Mouse (Mus musculus): ENCODE results near the gene Hjurp. TPM values are rescaled to one million over a fixed set of nuclear protein-coding genes. Genes with fewer than 3 reads are reported as not detected.

Gene Hjurp
- polyA plus RNA-seq (2015; fragmentation: Nextera tagmentation; extraction: Ambion mirVana), result 21.9 and 26.0 TPM in 2 replicates

DNA sequence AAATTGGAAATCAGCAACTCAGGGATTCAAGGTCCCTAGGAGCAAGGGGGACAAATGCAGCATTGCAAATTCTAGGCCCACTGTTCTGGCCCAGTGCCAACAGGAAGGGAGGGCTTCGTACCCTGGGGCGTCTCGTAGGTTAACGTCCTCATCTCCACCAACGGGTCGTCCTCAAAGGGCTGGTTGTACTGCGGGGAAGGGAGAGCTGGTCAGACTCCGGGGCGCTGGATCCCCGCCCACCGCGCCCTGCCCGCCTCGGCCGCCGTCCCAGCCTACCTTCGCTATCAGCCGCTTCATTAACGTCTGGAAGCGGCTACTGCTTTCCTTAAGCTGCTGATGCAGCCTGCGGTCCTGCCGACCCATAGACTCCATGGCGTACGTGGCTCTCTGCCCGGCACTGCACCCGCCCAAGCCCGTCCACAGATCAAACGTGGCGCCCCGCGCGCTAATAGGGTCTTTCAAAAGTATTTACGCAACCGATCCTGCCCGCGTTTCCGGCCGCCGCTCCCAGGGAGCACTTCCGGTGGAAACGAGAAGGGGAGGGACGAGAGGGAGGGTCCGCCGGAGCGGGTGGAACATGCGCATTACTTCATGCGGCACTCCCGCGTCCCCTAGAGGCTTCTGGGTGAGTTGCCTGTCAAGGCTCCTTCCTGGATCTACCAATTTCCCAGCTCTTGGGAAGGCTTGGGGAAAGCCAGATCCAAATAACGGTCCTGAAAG, at the start of gene Hjurp, which contains the start of gene Trpm8:
Gene Hjurp, minus strand, starts transcription at position 536 of the 720 bp plus-strand sequence.
Gene Trpm8, plus strand, starts transcription at position 564 of the 720 bp plus-strand sequence.
- Histone ChIP-seq H3K27me3 (replicated peaks; ENCODE audit: insufficient read depth, low read length) (no peaks in the 10 kb centered on the region), H3K4me3 (ENCODE audit: low read depth, low read length) (peak within 1 kb of the TSS; percentile 65), H3K27ac (ENCODE audit: low read length) (peak within 1 kb of the TSS; percentile 57), H3K9me3 (ENCODE audit: low read length) (no peaks in the 10 kb centered on the region), H3K4me2 (replicated peaks; ENCODE audit: low read depth, low read length) (peak within 1 kb of the TSS; percentile 68), H3K4me1 (ENCODE audit: insufficient read depth, low read depth, low read length) (peaks cover 16% of the 10 kb centered on the region; the same call in 1 of the 2 replicates), H3K36me3 (ENCODE audit: insufficient read depth, low read length) (peaks cover 6% of the 10 kb centered on the region; the same call in 1 of the 2 replicates), H3K9ac (replicated peaks; ENCODE audit: low read depth) (peak within 1 kb of the TSS; percentile 50)
- TF ChIP-seq EP300 (IDR thresholded peaks at IDR 0.05), result no peak
- peak; percentile 100 for TF ChIP-seq CTCF (IDR thresholded peaks at IDR 0.05)
- 2% methylated on average over 50 of the region's 50 CpGs for WGBS
- DNase-seq (ENCODE audit: low spot score) (peak; percentile 100), ATAC-seq (peak; percentile 96)

DNA sequence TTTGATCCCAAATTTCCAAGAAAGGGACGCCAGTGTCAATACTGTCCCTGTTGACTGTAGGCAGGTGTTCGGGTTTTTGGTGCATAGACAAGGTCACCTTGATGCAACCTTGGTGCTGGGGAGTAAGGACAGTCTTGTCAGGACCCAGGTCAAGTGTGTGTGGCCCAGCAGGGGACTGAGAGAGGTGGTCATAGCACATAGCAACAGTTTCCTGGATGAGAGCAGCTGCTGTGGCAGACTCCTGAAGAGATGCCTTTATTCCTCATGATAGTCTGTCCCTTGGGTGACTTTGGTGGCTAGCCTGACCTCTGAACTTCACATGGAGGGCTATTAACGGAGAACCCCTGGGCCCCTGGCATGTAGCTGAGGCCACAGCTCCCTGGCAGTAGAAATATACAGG, 45.7 kb upstream of the Hjurp start:
- no peak overlapping the region for H3K27ac ChIP-seq (ENCODE audit: low read length)
- H3K9ac ChIP-seq (replicated peaks; ENCODE audit: low read depth), result no peak overlapping the region
- WGBS, result 72% methylated on average over 3 of the region's 3 CpGs
- DNase-seq (ENCODE audit: low spot score), result no peak
- no peak overlapping the region for H3K4me3 ChIP-seq (ENCODE audit: low read depth, low read length)
- H3K9me3 ChIP-seq (ENCODE audit: low read length), result no peaks in the 10 kb centered on the region
- H3K36me3 ChIP-seq (ENCODE audit: insufficient read depth, low read length), result no peaks in the 10 kb centered on the region
- TF ChIP-seq EP300 (IDR thresholded peaks at IDR 0.05), result no peak
- TF ChIP-seq CTCF (IDR thresholded peaks at IDR 0.05), result no peak
- H3K4me1 ChIP-seq (ENCODE audit: insufficient read depth, low read depth, low read length), result no peaks in the 10 kb centered on the region
- ATAC-seq, result no peak
- H3K4me2 ChIP-seq (replicated peaks; ENCODE audit: low read depth, low read length), result no peak overlapping the region
- no peaks in the 10 kb centered on the region for H3K27me3 ChIP-seq (replicated peaks; ENCODE audit: insufficient read depth, low read length)

DNA sequence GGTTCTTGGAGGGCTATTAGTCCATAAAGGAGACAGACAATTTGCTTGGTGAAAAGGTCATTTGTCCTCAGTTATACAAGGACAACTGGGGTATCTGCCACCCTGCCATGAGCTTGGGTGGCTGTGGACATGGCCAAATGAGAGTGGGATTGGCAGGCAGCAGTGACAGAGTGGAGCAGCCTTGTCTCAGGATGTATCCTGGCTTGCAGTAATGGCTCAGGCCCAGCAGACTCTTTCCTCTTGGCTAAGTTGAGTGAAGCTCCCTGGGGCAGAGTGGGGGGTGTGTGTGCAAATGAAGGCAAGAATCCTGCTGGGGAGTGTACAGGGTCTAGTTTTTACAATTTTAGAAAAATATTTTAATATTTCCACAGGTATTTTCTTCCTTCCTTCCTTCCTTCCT, 44.7 kb upstream of the Hjurp start:
- Histone ChIP-seq H3K27ac (ENCODE audit: low read length) (no peak overlapping the region), H3K4me3 (ENCODE audit: low read depth, low read length) (no peak overlapping the region), H3K9me3 (ENCODE audit: low read length) (no peaks in the 10 kb centered on the region), H3K4me2 (replicated peaks; ENCODE audit: low read depth, low read length) (no peak overlapping the region), H3K4me1 (ENCODE audit: insufficient read depth, low read depth, low read length) (no peaks in the 10 kb centered on the region), H3K36me3 (ENCODE audit: insufficient read depth, low read length) (no peaks in the 10 kb centered on the region), H3K9ac (replicated peaks; ENCODE audit: low read depth) (no peak overlapping the region), H3K27me3 (replicated peaks; ENCODE audit: insufficient read depth, low read length) (no peaks in the 10 kb centered on the region)
- DNase-seq (ENCODE audit: low spot score) (no peak), ATAC-seq (no peak)
- no peak for TF ChIP-seq EP300 (IDR thresholded peaks at IDR 0.05)
- TF ChIP-seq CTCF (IDR thresholded peaks at IDR 0.05), result no peak

DNA sequence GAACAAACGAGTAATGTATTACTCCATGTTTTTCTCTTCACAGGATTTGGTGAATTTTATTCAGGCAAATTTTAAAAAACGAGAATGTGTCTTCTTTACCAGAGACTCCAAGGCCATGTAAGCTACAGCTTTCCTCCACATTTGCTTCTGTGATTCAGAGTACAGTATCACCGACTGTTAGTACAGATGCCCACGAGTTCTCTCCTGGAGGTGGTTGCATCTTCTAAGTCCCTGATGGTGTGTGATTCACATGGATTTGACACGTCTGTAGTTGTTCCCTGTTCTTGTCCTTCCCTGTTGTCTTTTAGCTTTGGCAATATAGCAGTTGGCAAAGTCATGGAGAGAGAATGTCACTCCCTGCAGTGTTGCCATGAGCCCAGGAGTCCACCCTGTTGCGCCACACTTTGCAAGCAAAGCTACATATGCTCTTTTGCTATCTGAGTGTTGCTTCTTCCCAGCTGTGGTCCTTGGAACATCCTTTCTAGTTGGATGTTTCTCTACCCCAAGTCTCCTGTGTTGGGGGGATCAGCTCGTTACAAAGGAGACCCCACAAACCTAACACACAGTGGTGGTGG, 43.5 kb upstream of the Hjurp start:
- H3K4me2 ChIP-seq (replicated peaks; ENCODE audit: low read depth, low read length), result no peak overlapping the region
- no peaks in the 10 kb centered on the region for H3K36me3 ChIP-seq (ENCODE audit: insufficient read depth, low read length)
- no peaks in the 10 kb centered on the region for H3K9me3 ChIP-seq (ENCODE audit: low read length)
- H3K27me3 ChIP-seq (replicated peaks; ENCODE audit: insufficient read depth, low read length), result no peaks in the 10 kb centered on the region
- H3K27ac ChIP-seq (ENCODE audit: low read length), result no peak overlapping the region
- no peak overlapping the region for H3K9ac ChIP-seq (replicated peaks; ENCODE audit: low read depth)
- no peak overlapping the region for H3K4me3 ChIP-seq (ENCODE audit: low read depth, low read length)
- 61% methylated on average over 7 of the region's 7 CpGs for WGBS
- no peaks in the 10 kb centered on the region for H3K4me1 ChIP-seq (ENCODE audit: insufficient read depth, low read depth, low read length)
- no peak for TF ChIP-seq CTCF (IDR thresholded peaks at IDR 0.05)
- TF ChIP-seq EP300 (IDR thresholded peaks at IDR 0.05), result no peak
- DNase-seq (ENCODE audit: low spot score) (peak; percentile 46), ATAC-seq (no peak; the same call in 1 of the 2 replicates)

DNA sequence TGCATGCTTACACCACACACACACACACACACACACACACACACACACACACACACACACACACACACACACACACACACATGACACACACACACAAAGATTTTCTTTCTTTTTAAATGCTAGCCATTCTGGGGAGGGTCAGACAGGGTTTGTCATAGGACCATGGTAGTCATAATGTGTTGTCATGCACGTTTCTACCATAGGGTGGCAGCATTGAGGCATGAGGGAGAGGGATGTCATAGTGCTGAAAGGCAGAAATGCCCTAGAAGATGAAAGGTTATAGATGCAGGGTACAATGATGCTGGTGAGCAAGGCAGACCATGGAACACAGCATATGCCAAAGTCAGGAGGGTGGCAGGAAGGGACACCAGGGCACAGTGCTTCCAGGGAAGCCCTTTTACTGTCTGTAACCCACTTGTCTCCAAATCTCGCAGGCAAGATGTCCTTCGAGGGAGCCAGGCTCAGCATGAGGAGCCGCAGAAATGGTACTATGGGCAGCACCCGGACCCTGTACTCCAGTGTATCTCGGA, 41.2 kb upstream of the Hjurp start:
- TF ChIP-seq CTCF (IDR thresholded peaks at IDR 0.05) (peak; percentile 89), EP300 (IDR thresholded peaks at IDR 0.05) (no peak)
- Histone ChIP-seq H3K4me2 (replicated peaks; ENCODE audit: low read depth, low read length) (no peak overlapping the region), H3K4me3 (ENCODE audit: low read depth, low read length) (no peak overlapping the region), H3K4me1 (ENCODE audit: insufficient read depth, low read depth, low read length) (no peaks in the 10 kb centered on the region), H3K27ac (ENCODE audit: low read length) (no peak overlapping the region), H3K36me3 (ENCODE audit: insufficient read depth, low read length) (no peaks in the 10 kb centered on the region), H3K9me3 (ENCODE audit: low read length) (no peaks in the 10 kb centered on the region), H3K9ac (replicated peaks; ENCODE audit: low read depth) (no peak overlapping the region), H3K27me3 (replicated peaks; ENCODE audit: insufficient read depth, low read length) (no peaks in the 10 kb centered on the region)
- DNase-seq (ENCODE audit: low spot score) (peak; percentile 50), ATAC-seq (no peak)
- WGBS, result 71% methylated on average over 6 of the region's 6 CpGs

DNA sequence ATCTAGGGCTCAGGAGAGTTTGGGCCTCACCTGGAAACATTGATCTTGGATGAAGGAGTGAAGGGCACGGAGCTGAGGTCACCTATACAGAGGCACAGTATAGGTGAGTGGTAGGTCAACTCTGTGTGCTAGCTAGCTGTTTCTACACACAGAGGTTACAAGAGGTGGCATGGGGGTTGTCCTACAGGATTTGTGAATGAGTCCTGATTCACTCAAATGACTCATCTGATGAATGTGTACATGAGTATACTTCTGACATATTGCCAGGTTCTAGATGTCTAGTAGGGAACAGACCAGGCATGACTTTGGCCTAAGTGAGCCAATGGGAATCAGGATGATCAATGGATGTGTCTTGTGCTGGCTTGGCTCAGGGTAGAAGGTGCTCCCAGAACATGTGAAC, 39.8 kb upstream of the Hjurp start:
- Histone ChIP-seq H3K4me1 (ENCODE audit: insufficient read depth, low read depth, low read length) (no peaks in the 10 kb centered on the region), H3K9ac (replicated peaks; ENCODE audit: low read depth) (no peak overlapping the region), H3K4me2 (replicated peaks; ENCODE audit: low read depth, low read length) (no peak overlapping the region), H3K27me3 (replicated peaks; ENCODE audit: insufficient read depth, low read length) (no peaks in the 10 kb centered on the region), H3K9me3 (ENCODE audit: low read length) (no peaks in the 10 kb centered on the region), H3K4me3 (ENCODE audit: low read depth, low read length) (no peak overlapping the region), H3K27ac (ENCODE audit: low read length) (no peak overlapping the region), H3K36me3 (ENCODE audit: insufficient read depth, low read length) (no peaks in the 10 kb centered on the region)
- WGBS, result 72% methylated on average over 1 of the region's 1 CpGs
- peak; percentile 19 for DNase-seq (ENCODE audit: low spot score)
- TF ChIP-seq CTCF (IDR thresholded peaks at IDR 0.05), result no peak
- TF ChIP-seq EP300 (IDR thresholded peaks at IDR 0.05), result no peak
- peak; percentile 41 for ATAC-seq
